Mouse (Mus musculus) liver, embryonic 18 days (tissue): Measurements from ENCODE around the gene Tceal1. TPM values are rescaled to one million over a fixed set of nuclear protein-coding genes. Genes with fewer than 3 reads are reported as not detected.

Source experiments
- polyA plus RNA-seq: library from polyadenylated mRNA; depleted of rRNA; stranded (reverse); fragments of >200 nt; gene quantifications from 2 replicates; pipeline ENCODE4 v1.2.3, GENCODE M21; 2012; rRNA removed

The Tceal1 gene
- polyA plus RNA-seq = 0.60 and 0.65 TPM in 2 replicates

GRCm38 (mm10) chrX:136707446-136708167, at the start of gene Tceal1:
TSS of gene Tceal1 (plus strand) at chrX:136707982.

GRCm38 (mm10) chrX:136743459-136743858, 35.7 kb downstream of the Tceal1 start, which contains the start of gene Morf4l2:
TSS of gene Morf4l2 (minus strand) at chrX:136743690.

Other genes starting within 250 kb of the Tceal1 start
- not detected in 2 replicates for gene Kir3dl1, start 190.0 kb upstream of the Tceal1 start, polyA plus RNA-seq
- gene Kir3dl2, start 163.9 kb upstream of the Tceal1 start, polyA plus RNA-seq = not detected in 2 replicates
- 0.23 and 0.31 TPM in 2 replicates for gene Tceal3, start 117.1 kb upstream of the Tceal1 start, polyA plus RNA-seq
- 129 and 133 TPM in 2 replicates for gene Morf4l2, start 35.7 kb downstream of the Tceal1 start, polyA plus RNA-seq
- not detected in 2 replicates for gene Glra4, start 72.2 kb downstream of the Tceal1 start, polyA plus RNA-seq
- gene Plp1, start 114.7 kb downstream of the Tceal1 start, polyA plus RNA-seq = 0.81 and 1.0 TPM in 2 replicates
- gene Rab9b, start 160.8 kb downstream of the Tceal1 start, polyA plus RNA-seq = 0.01 TPM in 1 of 2 replicates, not detected in the other
- gene H2bfm, start 219.3 kb downstream of the Tceal1 start, polyA plus RNA-seq = not detected in 2 replicates